Mouse (Mus musculus) spleen, adult 12 weeks (tissue): Measurements from ENCODE around the gene Rexo4.

Source experiments
- DNase-seq: peaks from one replicate; pipeline ENCODE4 v3.0.0; 2022; ENCODE audit warnings: low spot score

Gene Rexo4

GRCm38 (mm10) chr2:26963923-26964723, at the start of gene Rexo4:
Rexo4 (minus strand) TSS chr2:26964386.
- peak; percentile 86 for DNase-seq

GRCm38 (mm10) chr2:27009714-27010244, 45.6 kb upstream of the Rexo4 start, which contains the start of gene Cacfd1:
Cacfd1 (plus strand) TSS chr2:27009926.
- DNase-seq = peak; percentile 73

- DNase-seq = no peak
These were observed 43.5 kb upstream of the Rexo4 start for GRCm38 (mm10) chr2:27007701-27008100.

- no peak for DNase-seq
These were observed 42.1 kb upstream of the Rexo4 start for GRCm38 (mm10) chr2:27006255-27006654.

- no peak for DNase-seq
These were observed 33.8 kb upstream of the Rexo4 start for GRCm38 (mm10) chr2:26997993-26998392.

GRCm38 (mm10) chr2:26997498-26997897, 33.3 kb upstream of the Rexo4 start:
- DNase-seq = no peak

GRCm38 (mm10) chr2:26993936-26994335, 29.8 kb upstream of the Rexo4 start:
- no peak for DNase-seq

GRCm38 (mm10) chr2:26984640-26985039, 20.5 kb upstream of the Rexo4 start:
- DNase-seq = no peak

GRCm38 (mm10) chr2:26984179-26984578, 20.0 kb upstream of the Rexo4 start:
- DNase-seq = no peak

GRCm38 (mm10) chr2:26980361-26980760, 16.2 kb upstream of the Rexo4 start:
- no peak for DNase-seq

GRCm38 (mm10) chr2:26973960-26974359, 9.8 kb upstream of the Rexo4 start:
- no peak for DNase-seq

- no peak for DNase-seq
These were observed 8.9 kb upstream of the Rexo4 start, which contains the start of gene Adamts13 for GRCm38 (mm10) chr2:26973116-26973515. Adamts13 (plus strand) TSS chr2:26973416.

- no peak for DNase-seq
These were observed 3.1 kb upstream of the Rexo4 start for GRCm38 (mm10) chr2:26967262-26967661.

- no peak for DNase-seq
These were observed 661 bp upstream of the Rexo4 start for GRCm38 (mm10) chr2:26964724-26965370.

GRCm38 (mm10) chr2:26960756-26961155, 3.4 kb downstream of the Rexo4 start:
- no peak for DNase-seq

GRCm38 (mm10) chr2:26957488-26957859, 6.7 kb downstream of the Rexo4 start:
- no peak for DNase-seq

- DNase-seq = no peak
These were observed 7.2 kb downstream of the Rexo4 start for GRCm38 (mm10) chr2:26956811-26957487.

GRCm38 (mm10) chr2:26954735-26955395, 9.3 kb downstream of the Rexo4 start:
- no peak for DNase-seq

GRCm38 (mm10) chr2:26952866-26953265, 11.3 kb downstream of the Rexo4 start:
- DNase-seq = no peak

GRCm38 (mm10) chr2:26952193-26952592, 12.0 kb downstream of the Rexo4 start:
- no peak for DNase-seq

- no peak for DNase-seq
These were observed 12.8 kb downstream of the Rexo4 start for GRCm38 (mm10) chr2:26951346-26951905.

GRCm38 (mm10) chr2:26950411-26950810, 13.8 kb downstream of the Rexo4 start:
- DNase-seq = no peak
